Mouse (Mus musculus) layer of hippocampus, adult 8-10 months (tissue): Measurements from ENCODE around the gene S100a9. TPM values are rescaled to one million over a fixed set of nuclear protein-coding genes. Genes with fewer than 3 reads are reported as not detected.

Experiments
- total RNA-seq, 4 experiments: library from RNA; stranded (reverse); gene quantifications; 2 replicates each; pipeline ENCODE4 v1.2.4; 2022

Gene S100a9
- total RNA-seq, 4 experiments from 2014 or later: 1.1 TPM; not detected in 3

Other genes starting within 250 kb of the S100a9 start
- gene Npr1, start 229.9 kb downstream of the S100a9 start, total RNA-seq: 1 to 10 TPM; 5.1 to 6.7 (median 5.8) TPM
- gene Ilf2, start 219.6 kb downstream of the S100a9 start, total RNA-seq: 10 to 100 TPM; 84.2 to 89.7 (median 87.4) TPM
- gene Snapin, start 204.7 kb downstream of the S100a9 start, total RNA-seq: 10 to 100 TPM; 54.7 to 68.9 (median 63.0) TPM
- 100 to 1,000 TPM; 146 to 155 (median 153) TPM for gene Chtop, start 186.2 kb downstream of the S100a9 start, total RNA-seq
- 100 to 1,000 TPM in 2 of 4 experiments, 10 to 100 TPM in 2; 87.1 to 154 (median 123) TPM for gene S100a1, start 181.3 kb downstream of the S100a9 start, total RNA-seq
- 10 to 100 TPM; 16.9 to 33.3 (median 24.9) TPM for gene S100a13, start 181.3 kb downstream of the S100a9 start, total RNA-seq
- gene S100a14, start 168.9 kb downstream of the S100a9 start, total RNA-seq: 1 to 10 TPM in 1 of 4 experiments, under 1 TPM in 1, not detected in 2; 0.49 to 1.3 TPM
- gene S100a16, start 158.5 kb downstream of the S100a9 start, total RNA-seq: 100 to 1,000 TPM in 2 of 4 experiments, 10 to 100 TPM in 2; 69.8 to 134 (median 102) TPM
- gene S100a3, start 135.1 kb downstream of the S100a9 start, total RNA-seq: 1 to 10 TPM in 3 of 4 experiments, under 1 TPM in 1; 0.35 to 1.8 (median 1.2) TPM
- gene S100a2, start 105.5 kb downstream of the S100a9 start, total RNA-seq: not detected
- gene Gm42674, start 93.8 kb downstream of the S100a9 start, total RNA-seq: not detected
- 10 to 100 TPM in 1 of 4 experiments, 1 to 10 TPM in 3; 2.7 to 17.2 (median 5.7) TPM for gene S100a4, start 92.0 kb downstream of the S100a9 start, total RNA-seq
- gene S100a5, start 87.2 kb downstream of the S100a9 start, total RNA-seq: not detected
- gene S100a6, start 82.8 kb downstream of the S100a9 start, total RNA-seq: 10 to 100 TPM; 22.1 to 95.0 (median 51.5) TPM
- gene S100a7a, start 41.7 kb downstream of the S100a9 start, total RNA-seq: under 1 TPM in 3 of 4 experiments, not detected in 1; 0.34 to 0.62 (median 0.49) TPM
- gene S100a8, start 26.7 kb downstream of the S100a9 start, total RNA-seq: 1 to 10 TPM in 1 of 4 experiments, not detected in 3; 1.2 TPM
- gene Pglyrp4, start 31.2 kb upstream of the S100a9 start, total RNA-seq: not detected
- not detected for gene Gm5849, start 82.2 kb upstream of the S100a9 start, total RNA-seq